Mouse (Mus musculus) gastrocnemius, adult 18-20 months (tissue): Measurements from ENCODE around the gene Slc19a2. TPM values are rescaled to one million over a fixed set of nuclear protein-coding genes. Genes with fewer than 3 reads are reported as not detected.
A peak's percentile ranks its signal among the peaks of the same experiment; 100 is the strongest.

Experiments
- DNase-seq: peaks from one replicate; pipeline ENCODE4 v3.0.0; 2021; ENCODE audit warnings: low spot score
- total RNA-seq, 2 experiments: library from RNA; stranded (reverse); gene quantifications; 2 replicates each; pipeline ENCODE4 v1.2.3; 2021

The Slc19a2 gene
- total RNA-seq, 2 experiments from 2014 or later: 1.9 to 3.0 TPM

- DNase-seq: no peak
Measured at GRCm38 (mm10) chr1:164250391-164251150, 1.7 kb downstream of the Slc19a2 start.

GRCm38 (mm10) chr1:164251438-164251837, 2.6 kb downstream of the Slc19a2 start:
- DNase-seq: no peak

- DNase-seq: no peak
Measured at GRCm38 (mm10) chr1:164252551-164252950, 3.7 kb downstream of the Slc19a2 start.

- no peak for DNase-seq
Measured at GRCm38 (mm10) chr1:164254836-164255235, 6.0 kb downstream of the Slc19a2 start.

GRCm38 (mm10) chr1:164260171-164261028, 11.6 kb downstream of the Slc19a2 start:
- DNase-seq: no peak

GRCm38 (mm10) chr1:164261553-164261952, 12.7 kb downstream of the Slc19a2 start:
- peak; percentile 59 for DNase-seq

- DNase-seq: no peak
Measured at GRCm38 (mm10) chr1:164270941-164271340, 22.1 kb downstream of the Slc19a2 start.

- no peak for DNase-seq
Measured at GRCm38 (mm10) chr1:164273659-164274058, 24.8 kb downstream of the Slc19a2 start.

GRCm38 (mm10) chr1:164275455-164275954, 26.7 kb downstream of the Slc19a2 start, which contains the start of gene Ccdc181:
Ccdc181 (plus strand) TSS chr1:164275585.
- DNase-seq: peak; percentile 89

- no peak for DNase-seq
Measured at GRCm38 (mm10) chr1:164276552-164276951, 27.7 kb downstream of the Slc19a2 start.

- no peak for DNase-seq
Measured at GRCm38 (mm10) chr1:164279332-164279731, 30.5 kb downstream of the Slc19a2 start.

GRCm38 (mm10) chr1:164284007-164284406, 35.2 kb downstream of the Slc19a2 start:
- DNase-seq: no peak

- no peak for DNase-seq
Measured at GRCm38 (mm10) chr1:164287406-164287805, 38.6 kb downstream of the Slc19a2 start.

- DNase-seq: no peak
Measured at GRCm38 (mm10) chr1:164292040-164292439, 43.2 kb downstream of the Slc19a2 start.

GRCm38 (mm10) chr1:164294071-164294470, 45.2 kb downstream of the Slc19a2 start:
- no peak for DNase-seq

- DNase-seq: no peak
Measured at GRCm38 (mm10) chr1:164296473-164296872, 47.6 kb downstream of the Slc19a2 start.

GRCm38 (mm10) chr1:164301949-164302348, 53.1 kb downstream of the Slc19a2 start:
- no peak for DNase-seq

- no peak for DNase-seq
Measured at GRCm38 (mm10) chr1:164303821-164304220, 55.0 kb downstream of the Slc19a2 start, which contains the start of gene Nme7. Nme7 (plus strand) TSS chr1:164304121.

- peak; percentile 98 for DNase-seq
Measured at GRCm38 (mm10) chr1:164307124-164307751, 58.4 kb downstream of the Slc19a2 start, which contains the start of gene Blzf1. Blzf1 (minus strand) TSS chr1:164307489.

- no peak for DNase-seq
Measured at GRCm38 (mm10) chr1:164307922-164308321, 59.1 kb downstream of the Slc19a2 start.

- no peak for DNase-seq
Measured at GRCm38 (mm10) chr1:164314085-164314484, 65.2 kb downstream of the Slc19a2 start.
